Mouse (Mus musculus): ENCODE measurements around the gene Gm9972.

Gene Gm9972

DNA sequence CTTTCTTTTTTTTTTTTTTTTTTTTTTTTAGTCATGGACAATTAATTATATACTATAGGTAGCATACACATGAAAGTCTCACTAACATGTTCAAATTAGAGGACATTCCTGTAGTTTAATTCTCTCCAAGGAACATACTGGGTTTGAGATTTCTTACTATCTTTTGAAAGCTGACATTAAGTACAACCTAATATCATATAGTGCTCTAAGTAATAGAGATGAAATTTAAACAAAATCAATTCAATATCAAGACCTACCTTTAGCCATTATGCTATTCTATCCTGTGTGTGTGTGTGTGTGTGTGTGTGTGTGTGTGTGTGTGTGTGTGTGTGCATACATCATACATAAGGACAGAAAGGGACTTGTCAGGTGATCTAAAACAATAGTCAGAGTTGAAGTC lies at the start of gene Gm9972:
Gene Gm9972, plus strand, starts transcription at position 301 of the 400 bp plus-strand sequence.
- DNase-seq (ENCODE audit: low read depth, low spot score) = no peak

GRCm38 (mm10) chr11:42999188-42999587 lies 36.4 kb upstream of the Gm9972 start:
- DNase-seq (ENCODE audit: low read depth, low spot score) = no peak

GRCm38 (mm10) chr11:43011941-43012340 lies 23.6 kb upstream of the Gm9972 start:
- DNase-seq (ENCODE audit: low read depth, low spot score) = no peak

GRCm38 (mm10) chr11:43012980-43013379 lies 22.6 kb upstream of the Gm9972 start:
- DNase-seq (ENCODE audit: low read depth, low spot score) = no peak

- DNase-seq (ENCODE audit: low read depth, low spot score) = no peak
Measured at GRCm38 (mm10) chr11:43023109-43023688, 12.3 kb upstream of the Gm9972 start.

- DNase-seq (ENCODE audit: low read depth, low spot score) = no peak
Measured at GRCm38 (mm10) chr11:43029813-43030212, 5.7 kb upstream of the Gm9972 start.

GRCm38 (mm10) chr11:43032141-43032540 lies 3.4 kb upstream of the Gm9972 start:
- DNase-seq (ENCODE audit: low read depth, low spot score) = no peak

DNA sequence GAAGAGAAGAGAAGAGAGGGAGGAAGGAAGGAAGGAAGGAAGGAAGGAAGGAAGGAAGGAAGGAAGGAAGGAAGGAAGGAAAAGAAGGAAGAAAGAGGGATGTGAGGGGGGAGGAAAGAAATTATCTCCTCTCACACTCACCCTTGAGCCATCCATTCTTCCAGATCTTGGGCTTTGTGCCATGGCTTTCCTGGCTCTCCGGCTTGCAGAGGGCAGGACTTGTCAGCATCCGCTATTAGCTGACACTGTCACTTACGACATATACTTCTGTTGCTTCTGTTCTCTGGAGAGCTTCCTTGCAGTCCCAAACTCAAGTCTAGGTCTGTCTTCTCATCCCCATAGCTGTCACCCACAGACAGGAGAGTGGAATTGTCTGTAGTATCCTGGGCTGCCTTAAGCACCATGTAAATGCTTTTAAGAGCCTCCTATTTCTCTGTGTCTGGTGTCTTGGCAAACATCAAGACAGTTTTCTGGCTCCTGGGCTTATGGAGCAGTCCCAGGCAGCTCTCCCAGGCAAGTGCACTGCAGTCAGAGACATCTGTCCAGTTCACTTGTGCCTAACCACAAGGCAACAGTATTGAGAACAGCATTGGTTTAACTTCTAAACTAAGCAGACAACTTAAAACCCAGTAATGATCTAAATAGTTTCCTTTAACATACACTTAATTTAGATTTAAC lies 10.5 kb downstream of the Gm9972 start:
- no peak for DNase-seq (ENCODE audit: low read depth, low spot score)

DNA sequence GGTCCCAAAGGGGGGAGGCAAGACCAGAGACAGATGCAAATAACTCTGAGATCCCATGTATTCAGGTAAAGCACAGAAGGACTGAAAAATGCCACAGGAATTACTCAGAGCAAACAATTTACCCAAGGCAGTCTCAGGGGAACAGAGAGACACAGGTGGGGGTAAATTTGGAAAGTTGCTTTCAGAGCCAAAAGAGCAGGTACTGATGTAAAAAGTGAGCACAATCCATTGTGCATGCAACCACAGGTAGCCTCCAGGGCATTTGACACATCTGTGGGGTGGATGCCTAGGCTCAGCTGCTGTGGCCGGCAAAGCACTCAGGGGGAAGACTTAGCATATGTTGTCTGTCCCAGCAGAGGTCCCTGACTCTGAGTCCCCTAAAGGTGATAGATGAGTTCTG lies 13.8 kb downstream of the Gm9972 start:
- DNase-seq (ENCODE audit: low read depth, low spot score) = no peak

DNA sequence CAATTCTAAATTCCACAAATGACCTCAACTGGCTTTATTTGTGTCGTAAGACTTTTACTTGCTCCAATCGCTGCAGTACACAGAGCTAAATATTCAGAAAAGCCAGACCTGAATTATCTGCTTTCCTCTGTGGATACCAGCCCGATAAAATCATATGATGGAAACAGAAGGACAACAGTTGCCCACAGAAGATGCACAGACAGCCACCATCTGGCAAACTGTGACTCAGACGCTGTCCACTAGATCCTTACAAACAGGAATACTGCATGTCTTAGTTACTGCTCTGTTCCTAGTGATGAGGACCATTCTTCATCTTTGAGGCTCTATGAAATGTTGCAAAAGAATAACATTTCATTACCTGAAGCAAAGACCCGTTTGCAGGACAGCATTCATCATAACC lies 19.4 kb downstream of the Gm9972 start:
- no peak for DNase-seq (ENCODE audit: low read depth, low spot score)

- DNase-seq (ENCODE audit: low read depth, low spot score) = no peak
Measured at GRCm38 (mm10) chr11:43059437-43059970, 24.0 kb downstream of the Gm9972 start.

GRCm38 (mm10) chr11:43062286-43062685 lies 26.7 kb downstream of the Gm9972 start:
- DNase-seq (ENCODE audit: low read depth, low spot score) = no peak

GRCm38 (mm10) chr11:43086309-43087050 lies 50.9 kb downstream of the Gm9972 start:
- DNase-seq (ENCODE audit: low read depth, low spot score) = peak; percentile 34
